Mouse (Mus musculus): Measurements from ENCODE around the gene Tspo. TPM values are rescaled to one million over a fixed set of nuclear protein-coding genes. Genes with fewer than 3 reads are reported as not detected.
A peak's percentile ranks its signal among the peaks of the same experiment; 100 is the strongest.

Gene Tspo
- polyA plus RNA-seq, 1 experiment, result 257 TPM

DNA sequence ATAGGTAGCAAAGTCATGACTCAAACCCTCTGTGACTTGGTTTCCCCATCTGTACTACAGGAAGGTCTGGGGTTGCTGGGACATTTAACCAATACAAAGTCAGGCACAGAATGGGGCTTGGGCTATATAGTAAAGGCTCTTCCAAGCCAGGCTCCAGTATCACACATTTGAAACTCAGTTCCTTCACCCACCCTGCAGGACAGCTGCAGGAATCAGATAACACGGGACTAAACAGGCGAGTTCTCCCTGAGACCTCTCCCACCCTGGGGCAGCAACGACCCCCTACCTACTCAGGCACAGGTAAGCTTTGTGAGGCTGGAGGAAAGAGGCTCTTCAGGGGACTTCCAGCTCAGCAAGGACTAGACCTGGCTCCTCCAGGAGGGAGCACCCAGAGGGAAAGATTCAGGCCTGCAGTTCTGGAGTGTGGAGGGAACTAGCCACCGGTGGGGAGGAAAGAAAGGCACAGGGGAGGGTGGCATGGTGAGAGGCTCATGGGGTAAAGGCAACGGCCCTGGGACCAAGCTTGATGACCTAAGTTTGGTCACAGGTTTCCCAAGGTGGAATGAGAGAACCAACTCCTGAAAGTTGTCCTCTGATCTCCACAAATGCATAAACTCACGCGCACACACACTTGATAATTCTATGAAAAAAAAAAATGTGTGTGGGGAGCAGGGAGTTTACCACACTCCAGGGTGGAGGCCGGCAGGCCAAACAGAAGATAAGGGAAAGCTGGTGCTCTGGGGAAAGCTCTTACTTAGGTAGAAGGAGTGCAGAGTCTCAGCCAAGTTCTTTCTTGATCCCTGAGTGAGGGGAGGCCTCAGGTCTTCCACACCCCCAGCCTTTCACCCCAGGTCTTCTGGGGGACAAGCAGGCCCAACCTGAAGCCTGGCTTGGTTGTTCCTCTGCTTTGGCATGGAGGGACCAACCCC, 29.1 kb downstream of the Tspo start:
- DNase-seq (ENCODE audit: low read depth in 1 of 2, low spot score in 2 of 2), result no peak
- WGBS, result 81% methylated on average over 8 of the region's 8 CpGs
- Histone ChIP-seq H3K27ac (ENCODE audit: insufficient read depth, low read length) (peak overlapping the region; percentile 74), H3K27me3 (ENCODE audit: control insufficient read depth, insufficient read depth, low read length) (no peaks in the 10 kb centered on the region), H3K4me3 (ENCODE audit: extremely low read depth, insufficient read depth, insufficient read length) (0 out of 2 replicates have a peak overlapping the region, but pooled peaks have one; percentile 10), H3K4me1 (ENCODE audit: control insufficient read depth, insufficient read depth, insufficient read length) (no peaks in the 10 kb centered on the region; the same call in 1 of the 2 replicates), H3K36me3 (ENCODE audit: control insufficient read depth, insufficient read depth, low read length) (no peaks in the 10 kb centered on the region)
- TF ChIP-seq POLR2A (IDR thresholded peaks at IDR 0.05; ENCODE audit: low read depth, low read length), result no peak

GRCm38 (mm10) chr15:83593189-83593585, 29.8 kb downstream of the Tspo start:
- H3K27me3 ChIP-seq (ENCODE audit: control insufficient read depth, insufficient read depth, low read length), result no peaks in the 10 kb centered on the region
- 0 out of 2 replicates have a peak overlapping the region, but pooled peaks have one; percentile 10 for H3K4me3 ChIP-seq (ENCODE audit: extremely low read depth, insufficient read depth, insufficient read length)
- no peak for DNase-seq (ENCODE audit: low read depth in 1 of 2, low spot score in 2 of 2)
- peak overlapping the region; percentile 45; the same call in 1 of the 2 replicates for H3K27ac ChIP-seq (ENCODE audit: insufficient read depth, low read length)
- TF ChIP-seq POLR2A (IDR thresholded peaks at IDR 0.05; ENCODE audit: low read depth, low read length), result no peak
- TF ChIP-seq CTCF (IDR thresholded peaks at IDR 0.05; ENCODE audit: extremely low read depth, insufficient read depth, insufficient read length, insufficient replicate concordance), result no peak
- H3K36me3 ChIP-seq (ENCODE audit: control insufficient read depth, insufficient read depth, low read length), result no peaks in the 10 kb centered on the region
- H3K4me1 ChIP-seq (ENCODE audit: control insufficient read depth, insufficient read depth, insufficient read length), result no peaks in the 10 kb centered on the region; the same call in 1 of the 2 replicates

- TF ChIP-seq POLR2A (IDR thresholded peaks at IDR 0.05; ENCODE audit: low read depth, low read length) (no peak), CTCF (IDR thresholded peaks at IDR 0.05; ENCODE audit: extremely low read depth, insufficient read depth, insufficient read length, insufficient replicate concordance) (no peak)
- peak overlapping the region; percentile 82 for H3K4me3 ChIP-seq (ENCODE audit: extremely low read depth, insufficient read depth, insufficient read length)
- no peaks in the 10 kb centered on the region for H3K36me3 ChIP-seq (ENCODE audit: control insufficient read depth, insufficient read depth, low read length)
- 34% methylated on average over 19 of the region's 19 CpGs for WGBS
- H3K27ac ChIP-seq (ENCODE audit: insufficient read depth, low read length), result no peak overlapping the region; the same call in 1 of the 2 replicates
- no peaks in the 10 kb centered on the region; the same call in 1 of the 2 replicates for H3K4me1 ChIP-seq (ENCODE audit: control insufficient read depth, insufficient read depth, insufficient read length)
- DNase-seq (ENCODE audit: low read depth in 1 of 2, low spot score in 2 of 2), result no peak
- no peaks in the 10 kb centered on the region for H3K27me3 ChIP-seq (ENCODE audit: control insufficient read depth, insufficient read depth, low read length)
Measured at GRCm38 (mm10) chr15:83593702-83594512, 30.5 kb downstream of the Tspo start.

GRCm38 (mm10) chr15:83594513-83595363, 31.3 kb downstream of the Tspo start, which contains the start of gene Ttll12:
Gene Ttll12, minus strand, starts transcription at chr15:83595157.
- peak within 1 kb of the TSS; percentile 26; the same call in 1 of the 2 replicates for H3K27ac ChIP-seq (ENCODE audit: insufficient read depth, low read length)

GRCm38 (mm10) chr15:83595364-83595711, 31.9 kb downstream of the Tspo start:
- Histone ChIP-seq H3K27ac (ENCODE audit: insufficient read depth, low read length) (no peak overlapping the region), H3K4me1 (ENCODE audit: control insufficient read depth, insufficient read depth, insufficient read length) (no peaks in the 10 kb centered on the region; the same call in 1 of the 2 replicates), H3K36me3 (ENCODE audit: control insufficient read depth, insufficient read depth, low read length) (no peaks in the 10 kb centered on the region), H3K27me3 (ENCODE audit: control insufficient read depth, insufficient read depth, low read length) (no peaks in the 10 kb centered on the region), H3K4me3 (ENCODE audit: extremely low read depth, insufficient read depth, insufficient read length) (peak overlapping the region; percentile 82; the same call in 1 of the 2 replicates)
- DNase-seq (ENCODE audit: low read depth in 1 of 2, low spot score in 2 of 2), result no peak
- TF ChIP-seq CTCF (IDR thresholded peaks at IDR 0.05; ENCODE audit: extremely low read depth, insufficient read depth, insufficient read length, insufficient replicate concordance), result no peak
- 35% methylated on average over 7 of the region's 7 CpGs for WGBS

More at GRCm38 (mm10) chr15:83594513-83595363, 31.3 kb downstream of the Tspo start, which contains the start of gene Ttll12:
- DNase-seq (ENCODE audit: low read depth in 1 of 2, low spot score in 2 of 2), result peak; percentile 56 to 80
- Histone ChIP-seq H3K36me3 (ENCODE audit: control insufficient read depth, insufficient read depth, low read length) (no peaks in the 10 kb centered on the region), H3K27me3 (ENCODE audit: control insufficient read depth, insufficient read depth, low read length) (no peaks in the 10 kb centered on the region), H3K4me3 (ENCODE audit: extremely low read depth, insufficient read depth, insufficient read length) (peak within 1 kb of the TSS; percentile 82), H3K4me1 (ENCODE audit: control insufficient read depth, insufficient read depth, insufficient read length) (no peaks in the 10 kb centered on the region; the same call in 1 of the 2 replicates)
- no peak for TF ChIP-seq CTCF (IDR thresholded peaks at IDR 0.05; ENCODE audit: extremely low read depth, insufficient read depth, insufficient read length, insufficient replicate concordance)
- no peak for TF ChIP-seq POLR2A (IDR thresholded peaks at IDR 0.05; ENCODE audit: low read depth, low read length)
- under 1% methylated on average over 68 of the region's 68 CpGs for WGBS

GRCm38 (mm10) chr15:83596833-83597232, 33.4 kb downstream of the Tspo start:
- Histone ChIP-seq H3K36me3 (ENCODE audit: control insufficient read depth, insufficient read depth, low read length) (no peaks in the 10 kb centered on the region), H3K4me1 (ENCODE audit: control insufficient read depth, insufficient read depth, insufficient read length) (peaks cover 6% of the 10 kb centered on the region), H3K4me3 (ENCODE audit: extremely low read depth, insufficient read depth, insufficient read length) (no peak overlapping the region), H3K27me3 (ENCODE audit: control insufficient read depth, insufficient read depth, low read length) (no peaks in the 10 kb centered on the region), H3K27ac (ENCODE audit: insufficient read depth, low read length) (no peak overlapping the region)
- DNase-seq (ENCODE audit: low read depth in 1 of 2, low spot score in 2 of 2), result no peak
- 89% methylated on average over 4 of the region's 4 CpGs for WGBS
- TF ChIP-seq POLR2A (IDR thresholded peaks at IDR 0.05; ENCODE audit: low read depth, low read length) (no peak), CTCF (IDR thresholded peaks at IDR 0.05; ENCODE audit: extremely low read depth, insufficient read depth, insufficient read length, insufficient replicate concordance) (no peak)
